Mouse (Mus musculus): Measurements from ENCODE around the gene Zfp980. TPM values are rescaled to one million over a fixed set of nuclear protein-coding genes. Genes with fewer than 3 reads are reported as not detected.

Zfp980 gene
- polyA plus RNA-seq, 1 experiment from 2014 or later: not detected

Other genes starting within 250 kb of the Zfp980 start
- 0.03 TPM in 1 of 2 replicates, not detected in the other for gene Zfp990, start 159.9 kb upstream of the Zfp980 start, polyA plus RNA-seq (2015; fragmentation: Nextera tagmentation; extraction: Ambion mirVana)
- gene Gm13212, start 85.5 kb upstream of the Zfp980 start, polyA plus RNA-seq (2015; fragmentation: Nextera tagmentation; extraction: Ambion mirVana): 1.2 and 1.4 TPM in 2 replicates
- not detected in 2 replicates for gene Zfp986, start 198.1 kb downstream of the Zfp980 start, polyA plus RNA-seq (2015; fragmentation: Nextera tagmentation; extraction: Ambion mirVana)

All from liver, embryonic 15.5 days (tissue).